Mouse (Mus musculus): ENCODE measurements around the gene Gm13889. TPM values are rescaled to one million over a fixed set of nuclear protein-coding genes. Genes with fewer than 3 reads are reported as not detected.

Gene Gm13889
- polyA plus RNA-seq, 1 experiment from 2014 or later = 7.1 TPM

GRCm38 (mm10) chr2:93982457-93983235 is 25.6 kb upstream of the Gm13889 start:
- Histone ChIP-seq H3K9me3 (replicated peaks; ENCODE audit: control insufficient read depth, low read length) (no peaks in the 10 kb centered on the region), H3K27me3 (ENCODE audit: control insufficient read depth, insufficient read depth, low read length) (no peaks in the 10 kb centered on the region), H3K4me2 (ENCODE audit: low read depth, low read length) (no peak overlapping the region), H3K4me1 (ENCODE audit: control insufficient read depth, insufficient read depth, low read length) (no peaks in the 10 kb centered on the region), H3K27ac (ENCODE audit: low read length) (no peak overlapping the region), H3K36me3 (ENCODE audit: control insufficient read depth, insufficient read depth) (peaks cover 27% of the 10 kb centered on the region), H3K4me3 (ENCODE audit: low read length) (no peak overlapping the region), H3K9ac (ENCODE audit: low read length) (no peak overlapping the region)
- WGBS = 78% methylated on average over 4 of the region's 4 CpGs
- no peak for ATAC-seq (replicated peaks; ENCODE audit: extremely low read depth, insufficient read depth, low FRiP score)

- Histone ChIP-seq H3K4me2 (ENCODE audit: low read depth, low read length) (no peak overlapping the region), H3K9ac (ENCODE audit: low read length) (no peak overlapping the region), H3K36me3 (ENCODE audit: control insufficient read depth, insufficient read depth) (peaks cover 27% of the 10 kb centered on the region), H3K27ac (ENCODE audit: low read length) (no peak overlapping the region), H3K27me3 (ENCODE audit: control insufficient read depth, insufficient read depth, low read length) (0 out of 2 replicates have a peak, but pooled peaks cover 3% of the 10 kb centered on the region), H3K9me3 (replicated peaks; ENCODE audit: control insufficient read depth, low read length) (no peaks in the 10 kb centered on the region), H3K4me1 (ENCODE audit: control insufficient read depth, insufficient read depth, low read length) (peaks cover 8% of the 10 kb centered on the region), H3K4me3 (ENCODE audit: low read length) (no peak overlapping the region)
- no peak for ATAC-seq (replicated peaks; ENCODE audit: extremely low read depth, insufficient read depth, low FRiP score)
- WGBS = 85% methylated on average over 7 of the region's 7 CpGs
Measured at GRCm38 (mm10) chr2:93979249-93980120, 22.5 kb upstream of the Gm13889 start.

DNA sequence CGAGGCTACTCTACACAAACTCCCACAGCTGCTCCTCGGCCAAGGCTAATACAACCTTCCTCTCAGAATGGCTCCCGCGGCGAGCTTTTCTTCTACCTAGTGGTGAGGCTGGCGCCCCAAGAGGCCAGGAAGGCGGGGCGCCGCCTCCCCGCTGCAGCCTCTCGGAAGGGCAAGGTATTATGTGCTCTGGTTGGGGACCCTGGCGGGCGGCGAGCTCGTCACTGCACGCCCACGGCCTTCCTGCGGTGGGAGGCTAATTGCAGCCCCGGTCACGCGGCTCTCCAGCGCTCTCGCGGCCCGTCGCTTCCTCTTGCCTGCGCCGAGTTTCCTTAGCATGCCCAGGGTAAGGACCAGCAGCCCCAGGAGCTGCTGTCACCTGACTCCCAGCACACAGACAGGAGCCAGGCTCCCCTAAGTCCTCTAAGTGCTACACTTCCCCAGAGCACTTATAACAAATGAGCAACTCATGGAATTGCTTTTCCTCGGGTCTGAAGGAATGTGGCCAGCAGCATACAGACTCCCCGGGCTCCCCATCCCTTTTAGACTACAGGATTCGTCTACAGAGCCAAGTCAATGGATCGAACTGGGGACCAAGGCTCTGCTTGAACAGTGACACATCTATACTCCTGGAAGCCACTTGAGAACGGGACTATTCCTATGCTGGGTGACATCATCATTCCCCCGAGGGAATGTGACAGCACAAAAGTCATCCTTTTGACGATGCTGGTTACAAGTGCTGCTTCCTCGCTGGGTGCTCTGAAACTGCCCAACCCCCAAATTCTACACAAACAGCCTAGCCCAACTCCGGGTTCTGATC is 19.6 kb upstream of the Gm13889 start:
- H3K27ac ChIP-seq (ENCODE audit: low read length) = peak overlapping the region; percentile 14; the same call in 1 of the 2 replicates
- H3K4me1 ChIP-seq (ENCODE audit: control insufficient read depth, insufficient read depth, low read length) = peaks cover 8% of the 10 kb centered on the region
- H3K9ac ChIP-seq (ENCODE audit: low read length) = peak overlapping the region; percentile 65
- peak overlapping the region; percentile 50 for H3K4me3 ChIP-seq (ENCODE audit: low read length)
- ATAC-seq (replicated peaks; ENCODE audit: extremely low read depth, insufficient read depth, low FRiP score) = peak; percentile 61
- H3K27me3 ChIP-seq (ENCODE audit: control insufficient read depth, insufficient read depth, low read length) = peaks cover 3% of the 10 kb centered on the region; the same call in 1 of the 2 replicates
- peaks cover 22% of the 10 kb centered on the region for H3K36me3 ChIP-seq (ENCODE audit: control insufficient read depth, insufficient read depth)
- peak overlapping the region; percentile 76 for H3K4me2 ChIP-seq (ENCODE audit: low read depth, low read length)
- 2% methylated on average over 37 of the region's 37 CpGs for WGBS
- no peaks in the 10 kb centered on the region for H3K9me3 ChIP-seq (replicated peaks; ENCODE audit: control insufficient read depth, low read length)

DNA sequence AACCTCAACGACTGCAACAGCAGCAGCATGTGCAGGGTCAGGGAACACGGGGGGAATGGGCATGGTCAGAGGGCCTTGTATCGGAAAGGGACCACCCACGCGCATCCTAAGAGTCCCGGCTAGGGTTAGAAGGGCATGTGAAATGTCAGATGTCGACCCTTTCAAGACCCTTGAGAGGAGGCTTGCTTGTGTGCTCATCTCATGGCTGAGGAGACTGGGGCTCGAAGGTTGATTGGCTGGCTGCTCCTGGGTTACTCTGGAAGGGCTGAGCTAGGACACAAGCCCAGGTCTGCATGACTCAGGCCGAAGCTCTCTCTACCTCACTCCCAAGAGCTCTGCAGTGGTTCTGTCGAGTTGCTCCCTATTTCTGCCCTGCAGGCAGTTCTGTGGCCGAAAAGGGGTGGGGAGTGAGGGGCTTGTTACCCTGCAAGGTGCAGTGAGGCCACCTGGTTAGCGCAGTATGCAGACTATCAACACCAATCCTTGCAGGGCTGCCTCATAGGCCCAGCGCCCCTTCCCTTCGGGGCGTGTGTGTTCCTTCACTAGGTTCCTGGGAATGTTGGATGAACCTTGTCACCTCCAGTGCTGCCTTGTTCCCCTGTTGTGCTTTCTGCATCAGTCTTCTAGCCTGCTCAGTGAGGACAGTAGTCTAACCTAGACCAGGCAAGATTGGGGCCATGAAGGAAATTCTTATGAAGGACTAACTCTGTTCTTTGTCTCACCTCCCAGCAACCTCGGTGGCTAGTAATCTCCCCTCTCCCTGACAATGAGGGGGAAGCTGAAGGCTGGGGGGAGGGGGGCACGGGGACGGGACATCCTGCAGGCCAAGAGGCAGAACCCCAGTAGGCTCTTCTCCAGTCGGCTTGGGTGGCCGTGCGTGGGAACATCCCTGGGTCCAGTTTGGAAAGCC is 18.8 kb upstream of the Gm13889 start:
- Histone ChIP-seq H3K4me1 (ENCODE audit: control insufficient read depth, insufficient read depth, low read length) (peaks cover 8% of the 10 kb centered on the region), H3K36me3 (ENCODE audit: control insufficient read depth, insufficient read depth) (peaks cover 14% of the 10 kb centered on the region), H3K27me3 (ENCODE audit: control insufficient read depth, insufficient read depth, low read length) (peaks cover 3% of the 10 kb centered on the region; the same call in 1 of the 2 replicates), H3K9ac (ENCODE audit: low read length) (peak overlapping the region; percentile 65), H3K4me2 (ENCODE audit: low read depth, low read length) (peak overlapping the region; percentile 76), H3K4me3 (ENCODE audit: low read length) (peak overlapping the region; percentile 50), H3K27ac (ENCODE audit: low read length) (no peak overlapping the region), H3K9me3 (replicated peaks; ENCODE audit: control insufficient read depth, low read length) (no peaks in the 10 kb centered on the region)
- no peak for ATAC-seq (replicated peaks; ENCODE audit: extremely low read depth, insufficient read depth, low FRiP score)
- WGBS = 29% methylated on average over 21 of the region's 21 CpGs

DNA sequence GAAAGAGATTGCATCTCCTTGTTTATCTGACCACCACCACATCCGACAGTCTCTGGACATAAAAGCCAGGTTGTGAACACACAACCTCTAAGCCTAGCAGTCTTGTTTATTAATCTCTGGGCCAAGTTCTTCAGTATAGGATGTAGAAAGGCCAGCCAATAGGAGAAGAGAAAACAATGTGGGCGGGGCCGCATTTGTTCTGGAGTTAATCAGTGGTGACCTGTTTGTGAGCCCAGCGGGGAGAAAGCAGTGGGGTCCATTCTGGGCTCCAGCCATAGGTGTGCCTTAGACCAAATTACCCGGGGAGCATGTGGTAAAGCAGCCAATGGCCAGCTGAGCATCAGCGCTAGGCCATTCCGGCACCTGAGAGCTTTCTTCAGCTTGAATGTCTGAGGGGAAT is 18.0 kb upstream of the Gm13889 start:
- peaks cover 8% of the 10 kb centered on the region; the same call in 1 of the 2 replicates for H3K36me3 ChIP-seq (ENCODE audit: control insufficient read depth, insufficient read depth)
- no peak overlapping the region for H3K4me2 ChIP-seq (ENCODE audit: low read depth, low read length)
- H3K9me3 ChIP-seq (replicated peaks; ENCODE audit: control insufficient read depth, low read length) = no peaks in the 10 kb centered on the region
- peaks cover 8% of the 10 kb centered on the region for H3K4me1 ChIP-seq (ENCODE audit: control insufficient read depth, insufficient read depth, low read length)
- no peak overlapping the region for H3K27ac ChIP-seq (ENCODE audit: low read length)
- 57% methylated on average over 7 of the region's 7 CpGs for WGBS
- peaks cover 3% of the 10 kb centered on the region; the same call in 1 of the 2 replicates for H3K27me3 ChIP-seq (ENCODE audit: control insufficient read depth, insufficient read depth, low read length)
- ATAC-seq (replicated peaks; ENCODE audit: extremely low read depth, insufficient read depth, low FRiP score) = no peak
- no peak overlapping the region for H3K9ac ChIP-seq (ENCODE audit: low read length)
- H3K4me3 ChIP-seq (ENCODE audit: low read length) = no peak overlapping the region

DNA sequence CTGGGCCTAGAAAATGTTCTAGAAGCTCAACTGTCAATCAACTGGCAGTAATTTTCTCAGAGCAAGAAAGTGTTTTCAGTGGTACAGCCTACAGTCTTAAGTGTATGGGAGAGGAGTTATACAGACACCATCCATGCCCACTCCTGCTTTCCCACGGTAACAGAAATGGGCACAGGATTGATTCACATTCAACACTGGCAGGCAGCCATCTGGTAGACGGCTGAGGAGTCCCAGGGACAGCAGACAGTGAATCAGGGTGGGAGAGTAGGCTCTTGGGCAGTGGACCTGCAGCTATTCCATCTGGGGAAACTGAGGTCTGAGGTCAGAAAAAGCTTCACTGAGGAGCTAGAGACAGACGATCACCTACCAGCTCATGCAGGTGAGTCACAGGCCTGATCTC is 14.6 kb upstream of the Gm13889 start:
- H3K27ac ChIP-seq (ENCODE audit: low read length) = no peak overlapping the region
- no peak overlapping the region for H3K4me2 ChIP-seq (ENCODE audit: low read depth, low read length)
- H3K9me3 ChIP-seq (replicated peaks; ENCODE audit: control insufficient read depth, low read length) = no peaks in the 10 kb centered on the region
- WGBS = 70% methylated on average over 3 of the region's 3 CpGs
- no peak for ATAC-seq (replicated peaks; ENCODE audit: extremely low read depth, insufficient read depth, low FRiP score)
- H3K4me1 ChIP-seq (ENCODE audit: control insufficient read depth, insufficient read depth, low read length) = peaks cover 1% of the 10 kb centered on the region
- no peak overlapping the region for H3K4me3 ChIP-seq (ENCODE audit: low read length)
- no peaks in the 10 kb centered on the region for H3K36me3 ChIP-seq (ENCODE audit: control insufficient read depth, insufficient read depth)
- H3K27me3 ChIP-seq (ENCODE audit: control insufficient read depth, insufficient read depth, low read length) = peaks cover 3% of the 10 kb centered on the region; the same call in 1 of the 2 replicates
- H3K9ac ChIP-seq (ENCODE audit: low read length) = no peak overlapping the region

DNA sequence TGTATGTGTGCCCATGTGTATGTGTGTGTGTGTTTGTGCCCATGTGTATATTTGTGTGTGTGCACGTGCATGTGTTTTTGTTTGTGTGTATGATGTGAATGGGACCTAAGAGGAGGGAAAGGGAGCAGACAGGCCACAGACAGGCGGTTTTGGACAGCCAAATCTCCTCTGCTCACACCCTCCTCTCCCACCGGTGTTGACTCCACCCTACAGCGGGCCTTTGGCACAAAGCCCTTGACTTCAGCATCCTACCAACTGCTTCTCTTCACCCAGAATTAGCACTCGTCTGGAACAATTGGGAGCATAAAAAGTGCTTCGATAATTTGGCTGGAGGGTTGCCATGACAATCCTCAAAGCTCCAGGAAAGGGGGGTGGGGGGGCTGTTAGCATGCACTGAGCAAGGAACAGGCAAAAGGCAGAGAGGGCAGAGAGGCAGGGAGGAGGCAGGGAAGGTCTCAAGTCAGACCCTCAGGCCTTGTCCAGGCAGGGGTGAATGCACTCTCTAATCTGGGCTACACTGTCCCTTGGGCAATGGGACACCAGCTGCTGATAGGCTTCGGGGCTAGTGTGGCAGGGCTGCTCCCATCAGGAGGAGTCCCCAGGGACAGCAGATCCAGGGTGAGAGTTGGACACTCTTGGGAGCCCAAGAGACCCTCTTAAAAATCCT is 7.6 kb upstream of the Gm13889 start:
- WGBS = 61% methylated on average over 7 of the region's 7 CpGs
- no peak for ATAC-seq (replicated peaks; ENCODE audit: extremely low read depth, insufficient read depth, low FRiP score)
- Histone ChIP-seq H3K4me1 (ENCODE audit: control insufficient read depth, insufficient read depth, low read length) (no peaks in the 10 kb centered on the region), H3K9ac (ENCODE audit: low read length) (no peak overlapping the region), H3K4me3 (ENCODE audit: low read length) (no peak overlapping the region), H3K27ac (ENCODE audit: low read length) (no peak overlapping the region), H3K36me3 (ENCODE audit: control insufficient read depth, insufficient read depth) (no peaks in the 10 kb centered on the region), H3K4me2 (ENCODE audit: low read depth, low read length) (no peak overlapping the region), H3K27me3 (ENCODE audit: control insufficient read depth, insufficient read depth, low read length) (no peaks in the 10 kb centered on the region), H3K9me3 (replicated peaks; ENCODE audit: control insufficient read depth, low read length) (no peaks in the 10 kb centered on the region)
